Mouse (Mus musculus): ENCODE measurements around the gene Ppif. TPM values are rescaled to one million over a fixed set of nuclear protein-coding genes. Genes with fewer than 3 reads are reported as not detected.

Ppif gene
- 32.4 and 35.6 TPM in 2 replicates for polyA plus RNA-seq (2016; fragmentation: Nextera tagmentation; extraction: Ambion mirVana)

DNA sequence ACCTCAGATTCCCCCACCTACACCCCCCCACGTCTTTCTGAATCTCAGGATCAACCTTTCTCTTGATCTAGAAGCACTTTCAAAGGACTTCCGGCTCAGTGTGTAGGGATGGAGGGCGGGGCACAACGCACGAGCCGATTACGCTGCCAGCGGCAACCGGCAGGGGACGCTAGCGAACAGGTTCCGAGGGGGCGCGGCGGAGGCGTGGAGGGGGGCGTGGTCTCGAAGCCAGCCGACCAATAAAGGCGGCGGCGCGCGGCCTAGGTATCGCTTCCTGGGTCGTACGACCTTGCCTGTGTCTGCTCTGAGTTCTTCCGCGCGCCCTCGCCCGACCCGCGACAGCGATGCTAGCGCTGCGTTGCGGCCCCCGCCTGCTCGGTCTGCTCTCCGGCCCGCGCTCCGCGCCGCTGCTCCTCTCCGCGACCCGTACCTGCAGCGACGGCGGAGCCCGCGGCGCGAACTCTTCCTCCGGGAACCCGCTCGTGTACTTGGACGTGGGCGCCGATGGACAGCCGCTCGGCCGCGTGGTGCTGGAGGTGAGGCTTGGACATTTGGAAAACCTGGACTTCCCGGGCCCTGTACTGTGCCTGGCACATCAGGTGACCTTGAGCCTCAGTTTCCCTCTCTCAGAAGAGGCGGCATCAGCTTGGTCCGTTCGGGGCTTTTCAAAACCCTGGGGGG, at the start of gene Ppif:
TSS of gene Ppif (plus strand) at position 267 of the 681 bp plus-strand sequence.
- Histone ChIP-seq H3K4me3 (replicated peaks) (peak within 1 kb of the TSS; percentile 76), H3K27ac (peak within 1 kb of the TSS; percentile 39; the same call in 1 of the 2 replicates), H3K9me3 (no peaks in the 10 kb centered on the region), H3K27me3 (0 out of 2 replicates have a peak, but pooled peaks cover 3% of the 10 kb centered on the region), H3K4me2 (peak within 1 kb of the TSS; percentile 87), H3K36me3 (replicated peaks) (peaks cover 33% of the 10 kb centered on the region), H3K9ac (peak within 1 kb of the TSS; percentile 81), H3K4me1 (peaks cover 23% of the 10 kb centered on the region)
- WGBS, result under 1% methylated on average over 66 of the region's 70 CpGs
- peak; percentile 92 for ATAC-seq (ENCODE audit: low FRiP score)

DNA sequence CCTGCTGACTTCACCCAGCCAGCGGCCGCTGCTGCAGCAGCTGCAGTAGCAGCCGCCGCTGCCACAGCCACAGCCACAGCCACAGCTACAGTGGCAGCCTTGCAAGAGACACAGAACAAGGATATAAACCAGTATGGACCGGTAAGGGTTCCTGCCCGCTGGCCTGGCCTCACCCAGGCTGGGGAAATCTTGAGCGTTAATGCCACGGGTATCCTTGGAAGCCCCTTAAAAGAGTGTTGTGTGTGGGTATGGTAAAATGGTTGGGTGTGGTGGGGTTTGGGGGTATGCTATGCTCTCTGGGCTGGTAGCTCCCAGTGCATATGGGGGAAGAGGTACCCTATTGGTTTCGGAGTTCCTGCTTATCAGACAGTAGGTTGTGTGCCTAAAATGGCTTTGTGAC, 48.2 kb upstream of the Ppif start:
- no peak for ATAC-seq (ENCODE audit: low FRiP score)
- H3K4me1 ChIP-seq, result 0 out of 2 replicates have a peak, but pooled peaks cover 2% of the 10 kb centered on the region
- H3K4me2 ChIP-seq, result no peak overlapping the region
- H3K27me3 ChIP-seq, result no peaks in the 10 kb centered on the region
- 95% methylated on average over 9 of the region's 9 CpGs for WGBS
- H3K27ac ChIP-seq, result no peak overlapping the region
- no peak overlapping the region for H3K4me3 ChIP-seq (replicated peaks)
- no peaks in the 10 kb centered on the region for H3K9me3 ChIP-seq
- H3K9ac ChIP-seq, result no peak overlapping the region
- H3K36me3 ChIP-seq (replicated peaks), result peaks cover 90% of the 10 kb centered on the region

DNA sequence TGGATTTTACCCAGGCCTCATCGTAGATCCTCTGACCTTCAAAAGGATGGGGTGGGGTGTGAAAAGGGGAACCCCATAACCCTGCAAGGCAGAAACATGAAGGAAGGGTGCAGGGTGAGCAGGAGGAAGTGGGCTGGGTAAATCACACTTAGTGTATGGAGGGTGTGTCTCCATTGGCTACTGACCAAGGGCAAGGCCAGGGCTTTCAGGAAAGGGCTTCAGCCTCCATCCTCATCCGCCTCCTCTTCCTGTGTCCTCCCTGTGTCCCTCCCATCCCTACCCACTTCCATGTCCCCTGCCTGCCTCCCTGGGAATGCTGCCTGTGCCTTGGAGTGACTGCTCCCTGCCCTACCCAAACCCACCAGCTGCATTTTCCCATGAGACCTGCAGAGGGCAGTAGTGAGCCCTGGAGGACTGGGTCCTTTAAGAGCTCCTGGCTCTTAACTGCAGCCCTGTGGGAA, 47.8 kb upstream of the Ppif start:
- H3K27me3 ChIP-seq, result no peaks in the 10 kb centered on the region
- H3K9ac ChIP-seq, result no peak overlapping the region
- ATAC-seq (ENCODE audit: low FRiP score), result no peak; the same call in 1 of the 2 replicates
- no peaks in the 10 kb centered on the region for H3K9me3 ChIP-seq
- 87% methylated on average over 2 of the region's 2 CpGs for WGBS
- no peak overlapping the region for H3K4me3 ChIP-seq (replicated peaks)
- H3K4me2 ChIP-seq, result no peak overlapping the region
- H3K27ac ChIP-seq, result no peak overlapping the region
- H3K4me1 ChIP-seq, result no peaks in the 10 kb centered on the region
- H3K36me3 ChIP-seq (replicated peaks), result peaks cover 90% of the 10 kb centered on the region

GRCm38 (mm10) chr14:25651131-25651530, 42.8 kb upstream of the Ppif start:
- Histone ChIP-seq H3K27ac (no peak overlapping the region), H3K9me3 (no peaks in the 10 kb centered on the region), H3K4me2 (no peak overlapping the region), H3K36me3 (replicated peaks) (peaks cover 100% of the 10 kb centered on the region), H3K4me3 (replicated peaks) (no peak overlapping the region), H3K4me1 (no peaks in the 10 kb centered on the region), H3K27me3 (no peaks in the 10 kb centered on the region), H3K9ac (no peak overlapping the region)
- WGBS, result 92% methylated on average over 4 of the region's 4 CpGs
- ATAC-seq (ENCODE audit: low FRiP score), result no peak

- H3K4me3 ChIP-seq (replicated peaks), result no peak overlapping the region
- H3K4me2 ChIP-seq, result no peak overlapping the region
- no peak overlapping the region for H3K27ac ChIP-seq
- ATAC-seq (ENCODE audit: low FRiP score), result no peak
- peaks cover 100% of the 10 kb centered on the region for H3K36me3 ChIP-seq (replicated peaks)
- no peaks in the 10 kb centered on the region for H3K4me1 ChIP-seq
- no peak overlapping the region for H3K9ac ChIP-seq
- no peaks in the 10 kb centered on the region for H3K27me3 ChIP-seq
- H3K9me3 ChIP-seq, result no peaks in the 10 kb centered on the region
- 92% methylated on average over 9 of the region's 9 CpGs for WGBS
These were observed 42.0 kb upstream of the Ppif start for GRCm38 (mm10) chr14:25651905-25652304.

- no peak overlapping the region for H3K27ac ChIP-seq
- no peaks in the 10 kb centered on the region for H3K9me3 ChIP-seq
- H3K9ac ChIP-seq, result no peak overlapping the region
- H3K27me3 ChIP-seq, result no peaks in the 10 kb centered on the region
- no peaks in the 10 kb centered on the region for H3K4me1 ChIP-seq
- H3K36me3 ChIP-seq (replicated peaks), result peaks cover 100% of the 10 kb centered on the region
- no peak overlapping the region for H3K4me3 ChIP-seq (replicated peaks)
- H3K4me2 ChIP-seq, result no peak overlapping the region
- ATAC-seq (ENCODE audit: low FRiP score), result no peak
- WGBS, result 94% methylated on average over 13 of the region's 14 CpGs
These were observed 39.4 kb upstream of the Ppif start for GRCm38 (mm10) chr14:25654401-25655197.

DNA sequence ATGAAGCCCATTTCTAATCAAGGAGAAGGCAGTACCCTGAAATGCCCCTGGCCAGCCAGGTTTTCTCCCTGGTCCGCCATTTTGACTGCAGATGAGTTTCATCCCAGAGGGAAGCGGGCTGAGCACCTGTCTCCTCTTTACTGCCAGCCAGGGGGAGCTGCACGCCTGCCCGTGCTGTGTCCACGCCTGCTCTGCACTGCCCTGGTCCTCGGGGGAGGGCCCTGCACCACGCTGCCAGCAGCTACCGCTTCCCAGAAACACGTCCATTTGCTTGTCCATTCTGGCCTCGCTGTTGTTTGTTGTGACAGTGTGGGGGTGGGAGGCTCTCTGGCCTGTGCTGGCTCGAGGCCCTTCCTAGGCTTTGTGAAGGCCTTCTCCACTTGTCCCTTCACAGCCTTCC, 33.3 kb upstream of the Ppif start:
- Histone ChIP-seq H3K9ac (no peak overlapping the region), H3K4me1 (no peaks in the 10 kb centered on the region), H3K27me3 (no peaks in the 10 kb centered on the region), H3K4me2 (no peak overlapping the region), H3K27ac (no peak overlapping the region), H3K4me3 (replicated peaks) (no peak overlapping the region), H3K36me3 (replicated peaks) (peaks cover 98% of the 10 kb centered on the region), H3K9me3 (no peaks in the 10 kb centered on the region)
- no peak for ATAC-seq (ENCODE audit: low FRiP score)
- 72% methylated on average over 11 of the region's 11 CpGs for WGBS

- Histone ChIP-seq H3K9me3 (no peaks in the 10 kb centered on the region), H3K9ac (no peak overlapping the region), H3K27me3 (no peaks in the 10 kb centered on the region), H3K36me3 (replicated peaks) (peaks cover 94% of the 10 kb centered on the region), H3K27ac (no peak overlapping the region), H3K4me3 (replicated peaks) (no peak overlapping the region), H3K4me1 (no peaks in the 10 kb centered on the region), H3K4me2 (no peak overlapping the region)
- no peak for ATAC-seq (ENCODE audit: low FRiP score)
- 84% methylated on average over 17 of the region's 17 CpGs for WGBS
These were observed 32.6 kb upstream of the Ppif start for GRCm38 (mm10) chr14:25661185-25661920.

- H3K27ac ChIP-seq, result peak overlapping the region; percentile 21; the same call in 1 of the 2 replicates
- 88% methylated on average over 7 of the region's 7 CpGs for WGBS
- no peak overlapping the region for H3K4me2 ChIP-seq
- H3K36me3 ChIP-seq (replicated peaks), result peaks cover 72% of the 10 kb centered on the region
- H3K9me3 ChIP-seq, result no peaks in the 10 kb centered on the region
- no peak overlapping the region for H3K4me3 ChIP-seq (replicated peaks)
- no peaks in the 10 kb centered on the region for H3K4me1 ChIP-seq
- H3K27me3 ChIP-seq, result no peaks in the 10 kb centered on the region
- no peak for ATAC-seq (ENCODE audit: low FRiP score)
- no peak overlapping the region for H3K9ac ChIP-seq
These were observed 30.2 kb upstream of the Ppif start for GRCm38 (mm10) chr14:25663649-25664309.

DNA sequence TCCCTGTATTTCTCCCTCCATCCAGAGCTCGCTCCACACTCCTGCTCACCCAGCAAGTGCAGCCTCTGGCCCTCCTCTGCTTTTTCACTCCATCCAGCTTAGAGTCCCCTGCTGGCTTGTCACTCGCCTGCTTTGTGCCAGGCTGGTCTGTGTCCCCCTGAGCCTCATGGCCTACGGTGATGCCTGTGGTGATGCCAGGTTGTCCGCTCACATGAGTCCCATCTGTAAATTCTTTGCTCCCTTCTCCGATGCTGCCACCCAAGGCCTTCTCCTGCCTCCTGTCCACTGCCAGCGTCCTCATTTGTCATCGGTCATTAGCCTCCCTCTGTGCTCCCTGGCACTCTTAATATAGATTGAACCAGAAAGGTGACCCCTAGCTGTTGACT, 29.7 kb upstream of the Ppif start:
- H3K36me3 ChIP-seq (replicated peaks), result peaks cover 70% of the 10 kb centered on the region
- no peaks in the 10 kb centered on the region for H3K4me1 ChIP-seq
- no peak overlapping the region for H3K4me3 ChIP-seq (replicated peaks)
- 79% methylated on average over 7 of the region's 7 CpGs for WGBS
- H3K9me3 ChIP-seq, result no peaks in the 10 kb centered on the region
- 0 out of 2 replicates have a peak overlapping the region, but pooled peaks have one; percentile 21 for H3K27ac ChIP-seq
- ATAC-seq (ENCODE audit: low FRiP score), result no peak
- H3K4me2 ChIP-seq, result no peak overlapping the region
- H3K9ac ChIP-seq, result no peak overlapping the region
- no peaks in the 10 kb centered on the region for H3K27me3 ChIP-seq

- ATAC-seq (ENCODE audit: low FRiP score), result 0 out of 2 replicates have a peak, but pooled peaks have one; percentile 24
- WGBS, result 71% methylated on average over 19 of the region's 19 CpGs
These were observed 28.5 kb upstream of the Ppif start for GRCm38 (mm10) chr14:25665314-25665970.

More at GRCm38 (mm10) chr14:25665314-25665970, 28.5 kb upstream of the Ppif start:
- peaks cover 59% of the 10 kb centered on the region for H3K36me3 ChIP-seq (replicated peaks)
- H3K9ac ChIP-seq, result no peak overlapping the region
- H3K4me3 ChIP-seq (replicated peaks), result no peak overlapping the region
- no peaks in the 10 kb centered on the region for H3K9me3 ChIP-seq
- H3K27ac ChIP-seq, result 0 out of 2 replicates have a peak overlapping the region, but pooled peaks have one; percentile 33
- H3K4me2 ChIP-seq, result no peak overlapping the region
- no peaks in the 10 kb centered on the region for H3K4me1 ChIP-seq
- H3K27me3 ChIP-seq, result no peaks in the 10 kb centered on the region
